Mouse (Mus musculus) forebrain, postnatal 0 days (tissue): ENCODE results near the gene Spata45. TPM values are rescaled to one million over a fixed set of nuclear protein-coding genes. Genes with fewer than 3 reads are reported as not detected.

Experiments
- ATAC-seq: fragments of 200-750 bp; cut with Nextera tagmentation; 2 replicates; pipeline ENCODE4 v1.8.0; 2017; ENCODE audit warnings: mild to moderate bottlenecking, moderate library complexity
- DNase-seq: peaks from one replicate; pipeline ENCODE4 v3.0.0-alpha.2; 2015
- H3K27ac ChIP-seq: fragments of 300-500 bp; sonication (generic); 2 replicates; pipeline ENCODE4 v1.5.1; 2014; ENCODE audit warnings: low read depth, mild to moderate bottlenecking, antibody characterized with exemption, low read length, moderate library complexity, mixed read lengths
- H3K27me3 ChIP-seq: fragments of 300-500 bp; sonication (generic); 2 replicates; pipeline ENCODE4 v1.6.1; 2014; ENCODE audit warnings: mild to moderate bottlenecking, low read length, mixed read lengths; ENCODE audit not compliant: insufficient read depth
- H3K36me3 ChIP-seq: fragments of 300-500 bp; sonication (generic); 2 replicates; pipeline ENCODE4 v1.6.1; 2014; ENCODE audit warnings: mild to moderate bottlenecking, moderate library complexity; ENCODE audit not compliant: insufficient read depth
- H3K4me1 ChIP-seq: fragments of 300-500 bp; sonication (generic); 2 replicates; pipeline ENCODE4 v1.6.1; 2014; ENCODE audit warnings: antibody characterized with exemption; ENCODE audit not compliant: insufficient read depth
- H3K4me2 ChIP-seq: fragments of 300-500 bp; sonication (generic); 2 replicates; pipeline ENCODE4 v1.6.1; 2014; ENCODE audit warnings: low read depth, mild to moderate bottlenecking, moderate library complexity
- H3K4me3 ChIP-seq: fragments of 300-500 bp; sonication (generic); 2 replicates; pipeline ENCODE4 v1.5.1; 2014; ENCODE audit warnings: low read depth, low read length, mixed read lengths
- H3K9ac ChIP-seq: fragments of 300-500 bp; sonication (generic); 2 replicates; pipeline ENCODE4 v1.6.1; 2014; ENCODE audit warnings: mild to moderate bottlenecking
- H3K9me3 ChIP-seq: fragments of 300-500 bp; sonication (generic); 2 replicates; pipeline ENCODE4 v1.6.1; 2016; ENCODE audit warnings: low read length
- CTCF ChIP-seq: sonication (generic); IDR thresholded peaks from 2 replicates; pipeline ENCODE4 v1.5.1; 2016; ENCODE audit warnings: antibody characterized with exemption, control low read depth, low read depth
- WGBS: fragments of 180-500 bp; shearing (Covaris S2); extraction: QIAGEN DNeasy Blood & Tissue Kit; methylation state at CpG from one replicate; pipeline ENCODE4 v1.1.7; 2014; 5-methylcytosine and 5-hydroxymethylcytosine counted together
- polyA plus RNA-seq: library from polyadenylated mRNA; unstranded; fragments of >200 nt; fragmentation: Nextera tagmentation; extraction: Ambion mirVana; gene quantifications from 2 replicates; pipeline ENCODE4 v1.2.1, GENCODE M21; 2015
- total RNA-seq: library from RNA; depleted of rRNA; stranded (reverse); fragments of >200 nt; gene quantifications from 2 replicates; pipeline ENCODE4 v1.2.3, GENCODE M21; 2014; rRNA removed

Spata45 gene
- total and polyA plus RNA-seq, 2 experiments from 2014 or later = not detected

GRCm38 (mm10) chr1:191092050-191092449 is 55.6 kb downstream of the Spata45 start:
- no peak for TF ChIP-seq CTCF
- Histone ChIP-seq H3K4me2 (no peak overlapping the region), H3K9me3 (no peaks in the 10 kb centered on the region), H3K4me1 (no peaks in the 10 kb centered on the region), H3K9ac (no peak overlapping the region), H3K27ac (no peak overlapping the region), H3K36me3 (no peaks in the 10 kb centered on the region), H3K27me3 (no peaks in the 10 kb centered on the region), H3K4me3 (no peak overlapping the region)
- DNase-seq (no peak), ATAC-seq (no peak)
- WGBS = 81% methylated on average over 8 of the region's 8 CpGs

Other genes with a start within 250 kb of the Spata45 start
- gene Rps6kc1, start 124.9 kb upstream of the Spata45 start, total RNA-seq = 42.8 and 47.4 TPM in 2 replicates
- 23.0 and 26.1 TPM in 2 replicates for gene Rps6kc1, start 124.9 kb upstream of the Spata45 start, polyA plus RNA-seq
- 48.5 and 49.1 TPM in 2 replicates for gene Angel2, start 111.5 kb upstream of the Spata45 start, total RNA-seq
- 44.3 and 47.7 TPM in 2 replicates for gene Angel2, start 111.5 kb upstream of the Spata45 start, polyA plus RNA-seq
- 46.4 and 47.5 TPM in 2 replicates for gene Vash2, start 57.3 kb upstream of the Spata45 start, total RNA-seq
- gene Vash2, start 57.3 kb upstream of the Spata45 start, polyA plus RNA-seq = 60.9 and 63.7 TPM in 2 replicates
- gene Flvcr1, start 10.5 kb upstream of the Spata45 start, total RNA-seq = 28.8 and 33.9 TPM in 2 replicates
- gene Flvcr1, start 10.5 kb upstream of the Spata45 start, polyA plus RNA-seq = 5.1 and 7.6 TPM in 2 replicates
- 23.0 and 24.8 TPM in 2 replicates for gene Tatdn3, start 26.3 kb downstream of the Spata45 start, total RNA-seq
- gene Tatdn3, start 26.3 kb downstream of the Spata45 start, polyA plus RNA-seq = 11.9 and 13.2 TPM in 2 replicates
- 2.1 and 4.7 TPM in 2 replicates for gene Nsl1, start 26.4 kb downstream of the Spata45 start, total RNA-seq
- 1.2 and 2.5 TPM in 2 replicates for gene Nsl1, start 26.4 kb downstream of the Spata45 start, polyA plus RNA-seq
- gene Batf3, start 61.2 kb downstream of the Spata45 start, total RNA-seq = 1.4 and 1.8 TPM in 2 replicates
- 1.2 and 1.3 TPM in 2 replicates for gene Batf3, start 61.2 kb downstream of the Spata45 start, polyA plus RNA-seq
- gene Fam71a, start 128.2 kb downstream of the Spata45 start, total RNA-seq = not detected in 2 replicates
- not detected in 2 replicates for gene Fam71a, start 128.2 kb downstream of the Spata45 start, polyA plus RNA-seq
- 0.62 and 1.5 TPM in 2 replicates for gene Atf3, start 181.4 kb downstream of the Spata45 start, total RNA-seq
- gene Atf3, start 181.4 kb downstream of the Spata45 start, polyA plus RNA-seq = 1.1 and 1.4 TPM in 2 replicates